Mouse (Mus musculus) heart, adult 2 months (tissue): ENCODE measurements at regions not wholly inside any gene's neighbourhood (a gene's known extent, or its start where the extent isn't known, plus 50 kb on each side); places are given as distances from the start of the nearest gene placed in this dataset.
A peak's percentile ranks its signal among the peaks of the same experiment; 100 is the strongest.

Experiments
- DNase-seq, 2 experiments: peaks; one replicate each; pipeline ENCODE4 v3.0.0; 2021
- H3K27ac ChIP-seq: fragments of 200-600 bp; 2 replicates; pipeline ENCODE4 v1.8.1; 2022
- H3K27me3 ChIP-seq: fragments of 200-500 bp; 2 replicates; pipeline ENCODE4 v1.6.1; 2012; ENCODE audit warnings: mild to moderate bottlenecking, low read length, inconsistent platforms, mixed read lengths; ENCODE audit not compliant: control insufficient read depth, insufficient read depth
- H3K36me3 ChIP-seq: fragments of 200-500 bp; 2 replicates; pipeline ENCODE4 v1.6.1; 2012; ENCODE audit warnings: low read length, inconsistent platforms; ENCODE audit not compliant: control insufficient read depth, insufficient read depth
- H3K4me1 ChIP-seq: fragments of 200-500 bp; 2 replicates; pipeline ENCODE4 v1.6.1; 2011; ENCODE audit warnings: low read length; ENCODE audit not compliant: control insufficient read depth, insufficient read depth
- H3K4me3 ChIP-seq: fragments of 200-600 bp; 2 replicates; pipeline ENCODE4 v1.8.1; 2022
- H3K79me2 ChIP-seq: fragments of 200-500 bp; replicated peaks from 2 replicates; pipeline ENCODE4 v1.6.1; 2012; ENCODE audit warnings: mild to moderate bottlenecking, inconsistent platforms, low read length, moderate library complexity, mixed read lengths; ENCODE audit not compliant: control insufficient read depth, insufficient read depth
- H3K9ac ChIP-seq: fragments of 200-500 bp; 2 replicates; pipeline ENCODE4 v1.6.1; 2012; ENCODE audit warnings: low read depth, mild to moderate bottlenecking, control low read depth, inconsistent platforms, low read length, mixed read lengths
- CTCF ChIP-seq: fragments of 200-600 bp; IDR thresholded peaks from 2 replicates; pipeline ENCODE4 v1.8.1; 2022; ENCODE audit warnings: antibody characterized with exemption, mild to moderate bottlenecking, moderate library complexity
- EP300 ChIP-seq: fragments of 200-500 bp; IDR thresholded peaks from 2 replicates; pipeline ENCODE4 v1.6.1; 2011; ENCODE audit warnings: low read depth, low read length, control low read depth; ENCODE audit not compliant: insufficient read depth
- POLR2A ChIP-seq: fragments of 200-500 bp; IDR thresholded peaks from 2 replicates; pipeline ENCODE4 v1.6.1; 2011; ENCODE audit warnings: mild to moderate bottlenecking, low read depth, low read length, control low read depth; ENCODE audit not compliant: insufficient read depth
- WGBS: fragments of 180-500 bp; shearing (Covaris S2); methylation state at CpG from one replicate; pipeline ENCODE4 v1.1.7; 2018; 5-methylcytosine and 5-hydroxymethylcytosine counted together
- intact Hi-C: fragments of 180-260 bp; cut with DNase I; formaldehyde crosslinking; loops from one replicate; pipeline ENCODE4 v1.15.1; 2025

GRCm38 (mm10) chr2:147814231-147814630 lies 232.5 kb downstream of the Foxa2 start:
- Histone ChIP-seq H3K27me3 (no peaks in the 10 kb centered on the region), H3K9ac (no peak overlapping the region), H3K4me1 (no peaks in the 10 kb centered on the region), H3K27ac (no peak overlapping the region), H3K36me3 (no peaks in the 10 kb centered on the region), H3K79me2 (no peaks in the 10 kb centered on the region), H3K4me3 (no peak overlapping the region)
- 68% methylated on average over 3 of the region's 3 CpGs for WGBS
- TF ChIP-seq CTCF (no peak), EP300 (no peak), POLR2A (no peak)
- DNase-seq = no peak
- intact Hi-C loops = no loop called here

GRCm38 (mm10) chr2:147813516-147813915 lies 233.3 kb downstream of the Foxa2 start:
- H3K36me3 ChIP-seq = no peaks in the 10 kb centered on the region
- intact Hi-C loops = no loop called here
- H3K27me3 ChIP-seq = no peaks in the 10 kb centered on the region
- no peak for DNase-seq
- TF ChIP-seq EP300 = no peak
- H3K27ac ChIP-seq = no peak overlapping the region
- no peak overlapping the region for H3K9ac ChIP-seq
- no peaks in the 10 kb centered on the region for H3K79me2 ChIP-seq
- H3K4me1 ChIP-seq = no peaks in the 10 kb centered on the region
- 74% methylated on average over 2 of the region's 2 CpGs for WGBS
- H3K4me3 ChIP-seq = no peak overlapping the region

GRCm38 (mm10) chr2:147808036-147808675 lies 238.6 kb downstream of the Foxa2 start:
- no peaks in the 10 kb centered on the region for H3K79me2 ChIP-seq
- intact Hi-C loops = loop anchor here (2.0 to 10.0 kb wide), 4 partner anchors 241 to 847 kb away; no protein-coding TSS in a partner anchor
- H3K4me3 ChIP-seq = no peak overlapping the region
- no peak for DNase-seq
- no peak overlapping the region for H3K27ac ChIP-seq
- WGBS = 29% methylated on average over 5 of the region's 5 CpGs
- H3K36me3 ChIP-seq = no peaks in the 10 kb centered on the region
- H3K27me3 ChIP-seq = no peaks in the 10 kb centered on the region
- TF ChIP-seq CTCF = peak; percentile 77
- TF ChIP-seq POLR2A = no peak
- H3K4me1 ChIP-seq = no peaks in the 10 kb centered on the region
- H3K9ac ChIP-seq = no peak overlapping the region

- Histone ChIP-seq H3K79me2 (no peaks in the 10 kb centered on the region), H3K27me3 (no peaks in the 10 kb centered on the region), H3K4me1 (no peaks in the 10 kb centered on the region), H3K27ac (no peak overlapping the region), H3K9ac (no peak overlapping the region), H3K4me3 (no peak overlapping the region), H3K36me3 (no peaks in the 10 kb centered on the region)
- WGBS = 18% methylated on average over 4 of the region's 4 CpGs
- no peak for TF ChIP-seq POLR2A
- no peak for TF ChIP-seq EP300
- TF ChIP-seq CTCF = peak; percentile 60
- DNase-seq = no peak
- intact Hi-C loops = loop anchor here (10.0 kb wide), 2 partner anchors 782 to 852 kb away; no protein-coding TSS in a partner anchor
These were observed 243.7 kb downstream of the Foxa2 start for GRCm38 (mm10) chr2:147803102-147803501.

DNA sequence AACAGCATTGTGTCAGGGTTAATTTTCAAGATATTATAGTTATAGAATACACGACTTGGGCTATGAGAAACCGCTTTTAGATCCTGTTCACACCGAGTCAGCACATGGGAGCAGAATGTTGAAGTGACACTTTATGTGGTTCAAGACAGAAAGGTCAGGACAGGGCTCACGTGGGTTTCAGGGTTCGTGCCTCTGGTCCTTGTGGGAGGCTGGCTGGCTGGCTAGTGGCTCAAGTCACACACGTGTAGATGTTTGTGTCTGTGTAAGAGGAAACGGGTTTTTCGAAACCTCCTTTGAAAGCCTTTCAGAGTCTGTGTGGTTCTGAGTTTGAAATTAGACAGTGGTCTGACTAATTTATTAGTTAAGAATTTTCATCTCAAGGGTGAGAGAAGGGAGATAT lies 255.3 kb downstream of the Foxa2 start:
- Histone ChIP-seq H3K4me3 (no peak overlapping the region), H3K27ac (no peak overlapping the region), H3K9ac (no peak overlapping the region), H3K27me3 (no peaks in the 10 kb centered on the region), H3K4me1 (no peaks in the 10 kb centered on the region), H3K36me3 (no peaks in the 10 kb centered on the region), H3K79me2 (no peaks in the 10 kb centered on the region)
- intact Hi-C loops = no loop called here
- WGBS = 63% methylated on average over 8 of the region's 8 CpGs
- no peak for DNase-seq
- TF ChIP-seq CTCF (no peak), EP300 (no peak)

DNA sequence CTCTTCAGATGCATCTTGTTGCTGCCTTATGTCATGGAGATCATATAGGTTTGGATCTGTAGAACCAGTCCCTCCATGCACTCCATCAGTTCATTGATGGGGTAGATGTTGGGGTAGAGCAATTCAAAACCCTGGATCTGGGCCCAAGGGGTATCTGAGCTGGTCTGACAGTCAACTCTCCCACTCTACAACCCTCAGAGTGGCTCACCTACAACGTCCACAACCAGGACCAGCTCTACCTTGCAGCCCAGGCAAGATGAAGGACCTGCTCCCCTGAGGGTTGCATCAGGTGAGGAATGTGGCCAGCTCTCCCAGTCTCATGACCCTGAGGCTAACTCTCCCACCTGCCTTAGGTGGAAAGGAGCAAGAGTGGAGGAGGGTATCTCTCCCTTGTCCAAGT lies 256.9 kb downstream of the Foxa2 start:
- intact Hi-C loops = loop anchor here (2.0 kb wide), 1 partner anchor 469 kb away; no protein-coding TSS in a partner anchor
- 73% methylated on average over 1 of the region's 1 CpGs for WGBS
- no peak for TF ChIP-seq CTCF
- no peak for TF ChIP-seq POLR2A
- no peak for TF ChIP-seq EP300
- Histone ChIP-seq H3K4me3 (no peak overlapping the region), H3K27me3 (no peaks in the 10 kb centered on the region), H3K36me3 (no peaks in the 10 kb centered on the region), H3K9ac (no peak overlapping the region), H3K79me2 (no peaks in the 10 kb centered on the region), H3K4me1 (no peaks in the 10 kb centered on the region), H3K27ac (no peak overlapping the region)
- no peak for DNase-seq
